Mouse (Mus musculus) forebrain, embryonic 16.5 days (tissue): ENCODE data around the gene Tmem269. TPM values are rescaled to one million over a fixed set of nuclear protein-coding genes. Genes with fewer than 3 reads are reported as not detected.

Experiments
- polyA plus RNA-seq: library from polyadenylated mRNA; unstranded; fragments of >200 nt; fragmentation: Nextera tagmentation; extraction: Ambion mirVana; gene quantifications from 2 replicates; pipeline ENCODE4 v1.2.1, GENCODE M21; 2015

The Tmem269 gene
- polyA plus RNA-seq, 1 experiment from 2014 or later, result 0.49 TPM

Other genes starting within 250 kb of the Tmem269 start
- 88.3 and 103 TPM in 2 replicates for gene Slc2a1, start 109.5 kb downstream of the Tmem269 start, polyA plus RNA-seq
- gene Zfp691, start 44.0 kb downstream of the Tmem269 start, polyA plus RNA-seq, result 3.7 and 6.1 TPM in 2 replicates
- gene Ermap, start 28.2 kb downstream of the Tmem269 start, polyA plus RNA-seq, result 0.16 and 0.54 TPM in 2 replicates
- gene Svbp, start 22.9 kb downstream of the Tmem269 start, polyA plus RNA-seq, result 235 and 249 TPM in 2 replicates
- gene AU022252, start 14.5 kb upstream of the Tmem269 start, polyA plus RNA-seq, result 27.9 and 30.1 TPM in 2 replicates
- 9.3 and 9.4 TPM in 2 replicates for gene P3h1, start 14.7 kb upstream of the Tmem269 start, polyA plus RNA-seq
- 0.08 and 0.09 TPM in 2 replicates for gene Cldn19, start 37.2 kb upstream of the Tmem269 start, polyA plus RNA-seq
- 731 and 789 TPM in 2 replicates for gene Ybx1, start 76.4 kb upstream of the Tmem269 start, polyA plus RNA-seq
- gene Ppih, start 102.3 kb upstream of the Tmem269 start, polyA plus RNA-seq, result 60.5 and 63.3 TPM in 2 replicates
- gene Ccdc30, start 197.3 kb upstream of the Tmem269 start, polyA plus RNA-seq, result 11.4 and 15.5 TPM in 2 replicates
- gene Ppcs, start 204.2 kb upstream of the Tmem269 start, polyA plus RNA-seq, result 16.2 and 16.4 TPM in 2 replicates
- 0.14 and 0.29 TPM in 2 replicates for gene Zmynd12, start 204.6 kb upstream of the Tmem269 start, polyA plus RNA-seq